Mouse (Mus musculus) ovary, postnatal 14 days (tissue): ENCODE measurements around the gene Trp53inp2.

Experiments
- DNase-seq: peaks from one replicate; pipeline ENCODE4 v3.0.0; 2022; ENCODE audit warnings: low spot score

Gene Trp53inp2

GRCm38 (mm10) chr2:155380261-155381059, at the start of gene Trp53inp2:
Gene Trp53inp2, plus strand, starts transcription at chr2:155381059.
- no peak for DNase-seq

GRCm38 (mm10) chr2:155331351-155331750, 49.5 kb upstream of the Trp53inp2 start:
- DNase-seq, result no peak

- no peak for DNase-seq
Observed at GRCm38 (mm10) chr2:155333421-155333820, 47.4 kb upstream of the Trp53inp2 start.

DNA sequence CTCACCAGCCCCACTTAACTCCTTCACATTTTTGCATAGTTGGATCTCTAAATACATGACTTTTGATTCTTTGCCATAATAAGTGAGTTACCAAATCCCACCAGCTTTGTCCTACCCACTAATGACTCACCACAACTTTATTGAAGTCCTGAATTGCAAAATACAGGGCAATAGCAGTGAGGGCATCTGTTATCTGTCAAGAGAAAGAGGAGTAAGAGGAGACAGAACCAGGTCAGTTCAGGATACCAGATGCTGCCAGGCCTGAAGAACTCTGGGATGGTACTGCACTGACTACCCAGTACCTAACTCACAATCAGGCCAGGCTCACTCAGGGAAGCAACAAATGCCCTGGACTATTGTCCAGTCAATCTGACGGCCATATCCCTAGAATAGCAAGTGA, 45.6 kb upstream of the Trp53inp2 start:
- DNase-seq, result no peak

DNA sequence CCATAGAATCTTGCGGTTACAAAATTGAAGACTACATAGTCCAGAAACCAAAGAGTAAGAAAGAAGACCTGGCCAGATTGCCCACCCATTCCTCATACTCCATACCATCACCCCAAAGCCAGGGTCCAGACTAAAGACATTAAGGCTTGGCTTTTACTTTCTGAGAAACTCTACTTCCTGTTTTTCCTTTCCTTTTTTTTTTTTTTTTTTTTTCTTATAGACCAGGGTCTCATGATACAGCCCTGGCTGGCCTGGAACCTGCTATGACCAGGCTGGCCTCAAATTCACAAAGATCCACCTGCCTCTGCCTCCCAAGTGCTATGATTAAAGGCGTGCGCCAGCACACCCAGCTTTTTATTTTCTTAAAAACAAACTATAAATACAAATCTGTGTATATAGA, 44.6 kb upstream of the Trp53inp2 start:
- no peak for DNase-seq

DNA sequence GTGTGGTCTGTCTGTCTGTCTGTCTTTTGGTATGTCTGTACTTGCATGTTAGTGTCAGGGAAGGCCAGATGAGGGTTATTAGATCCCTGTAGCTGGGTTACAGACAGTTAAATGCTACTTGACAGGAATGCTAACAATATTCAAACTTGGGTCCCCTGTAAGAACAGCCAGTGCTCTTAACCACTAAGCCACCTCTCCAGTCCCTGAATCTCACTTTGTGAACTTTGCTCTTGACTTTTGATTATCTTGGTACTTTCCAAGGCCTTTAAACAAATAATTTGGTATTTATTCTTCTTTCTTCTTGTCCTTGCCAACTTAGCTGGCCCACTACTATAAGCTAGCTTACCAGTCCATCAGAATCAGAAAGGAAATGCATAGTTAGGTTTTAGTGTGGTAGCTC, 40.7 kb upstream of the Trp53inp2 start:
- DNase-seq, result no peak

GRCm38 (mm10) chr2:155346670-155347069, 34.2 kb upstream of the Trp53inp2 start:
- no peak for DNase-seq

DNA sequence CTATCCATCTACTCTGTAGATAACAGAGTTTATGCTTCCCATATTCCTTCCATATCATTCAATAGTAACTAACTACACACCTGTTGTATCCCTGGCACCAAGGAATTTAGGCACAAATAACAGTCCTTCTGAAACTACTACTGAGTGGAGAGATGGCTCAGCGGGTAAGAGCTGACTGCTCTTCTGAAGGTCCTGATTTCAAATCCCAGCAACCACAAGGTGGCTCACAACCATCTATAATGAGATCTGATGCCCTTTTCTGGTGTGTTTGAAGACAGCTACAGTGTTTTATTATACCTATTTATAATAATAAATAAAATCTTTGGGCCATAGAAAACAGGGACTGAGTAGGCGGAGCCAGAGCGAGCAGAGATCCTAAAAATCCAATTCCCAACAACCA, 26.5 kb upstream of the Trp53inp2 start:
- DNase-seq, result no peak

- peak; percentile 84 for DNase-seq
Observed at GRCm38 (mm10) chr2:155356971-155357591, 23.8 kb upstream of the Trp53inp2 start, which contains the start of gene Pigu. Gene Pigu, minus strand, starts transcription at chr2:155357430.

- DNase-seq, result no peak
Observed at GRCm38 (mm10) chr2:155357686-155358399, 23.0 kb upstream of the Trp53inp2 start.

GRCm38 (mm10) chr2:155367635-155368284, 13.1 kb upstream of the Trp53inp2 start:
- DNase-seq, result no peak

DNA sequence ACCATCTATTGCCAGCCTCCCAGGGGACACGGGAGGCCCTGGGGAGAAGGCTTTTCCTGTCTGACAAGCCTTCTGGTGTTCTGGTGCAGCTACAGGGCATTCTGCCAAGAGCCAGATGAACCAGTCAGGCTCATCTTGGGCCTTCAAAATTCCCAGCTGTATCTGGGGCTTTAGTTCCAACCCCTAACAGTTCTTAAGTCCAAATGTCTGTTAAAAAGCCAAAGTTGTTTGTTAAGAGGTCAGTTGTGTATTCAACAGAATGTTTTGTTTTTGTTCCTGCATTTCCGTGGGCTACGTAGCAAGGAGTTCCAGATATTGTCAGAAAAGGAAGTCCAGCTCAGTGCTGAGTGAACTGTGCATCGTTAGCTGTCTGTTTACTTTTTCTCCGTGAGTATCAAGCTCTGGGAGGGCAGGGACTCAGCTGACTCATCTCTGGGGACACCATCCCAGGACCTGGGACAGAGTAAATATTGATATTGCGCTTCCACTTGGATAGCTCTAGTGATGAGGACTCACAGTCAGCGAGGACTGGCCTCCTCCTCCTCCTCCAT, 11.5 kb upstream of the Trp53inp2 start:
- DNase-seq, result peak; percentile 26

- no peak for DNase-seq
Observed at GRCm38 (mm10) chr2:155372451-155372850, 8.4 kb upstream of the Trp53inp2 start.

DNA sequence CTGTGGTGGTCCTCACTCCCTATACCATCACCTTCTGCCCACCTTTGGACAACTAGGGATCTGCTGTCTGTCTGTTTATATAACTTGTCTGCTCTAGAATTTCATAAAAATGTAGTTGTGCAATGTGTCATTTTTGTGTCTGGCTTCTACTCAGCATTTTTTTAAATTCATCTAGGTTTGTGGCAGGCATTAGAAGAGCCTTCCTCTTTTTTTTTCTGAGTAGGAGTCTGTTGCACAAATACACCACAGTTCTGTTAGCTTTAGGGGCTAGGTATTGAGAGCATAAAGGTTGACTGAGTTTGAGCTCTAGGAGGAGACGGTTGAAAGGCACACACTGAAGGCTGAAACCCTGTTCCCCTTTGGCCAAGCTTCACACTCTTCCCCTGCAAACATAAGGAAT, 7.6 kb upstream of the Trp53inp2 start:
- no peak for DNase-seq

DNA sequence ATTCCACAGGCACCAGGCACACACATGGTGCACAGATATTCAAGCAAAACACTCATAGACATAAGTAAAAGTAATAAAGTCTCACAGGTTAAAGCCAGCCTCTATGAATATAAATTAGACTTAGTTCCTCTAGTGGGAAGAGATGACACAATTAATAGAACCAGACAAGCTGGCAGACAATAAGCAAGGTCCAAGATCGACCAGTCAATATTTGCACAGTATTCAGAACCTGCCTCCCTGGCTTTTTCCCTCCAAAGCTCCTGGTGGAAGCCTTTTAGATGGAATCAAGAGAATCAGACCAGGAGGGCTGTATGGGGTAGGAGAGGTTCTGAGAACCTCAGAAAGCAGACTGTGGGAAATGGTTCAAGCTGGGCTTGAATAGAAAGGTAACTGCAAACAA, 7.0 kb upstream of the Trp53inp2 start:
- DNase-seq, result no peak

DNA sequence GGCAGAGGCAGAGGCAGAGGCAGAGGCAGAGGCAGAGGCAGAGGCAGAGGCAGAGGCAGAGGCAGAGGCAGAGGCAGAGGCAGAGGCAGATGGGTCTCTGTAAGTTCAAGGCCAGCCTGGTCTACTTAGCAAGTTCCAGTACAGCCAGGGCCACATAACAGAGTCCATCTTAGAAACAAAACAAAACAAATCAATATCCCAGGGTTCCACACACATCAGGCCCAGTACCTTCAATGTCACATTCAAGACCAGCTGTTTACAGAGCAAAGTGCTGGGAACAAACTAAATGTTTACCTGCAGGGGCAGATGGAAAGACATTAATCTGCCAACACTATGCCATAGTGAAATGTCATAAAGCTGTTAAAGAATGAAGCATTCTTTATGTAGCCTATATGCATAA, 6.3 kb upstream of the Trp53inp2 start:
- DNase-seq, result no peak

- DNase-seq, result no peak
Observed at GRCm38 (mm10) chr2:155376191-155376590, 4.7 kb upstream of the Trp53inp2 start.

- DNase-seq, result no peak
Observed at GRCm38 (mm10) chr2:155381060-155381437, 190 bp downstream of the Trp53inp2 start.

DNA sequence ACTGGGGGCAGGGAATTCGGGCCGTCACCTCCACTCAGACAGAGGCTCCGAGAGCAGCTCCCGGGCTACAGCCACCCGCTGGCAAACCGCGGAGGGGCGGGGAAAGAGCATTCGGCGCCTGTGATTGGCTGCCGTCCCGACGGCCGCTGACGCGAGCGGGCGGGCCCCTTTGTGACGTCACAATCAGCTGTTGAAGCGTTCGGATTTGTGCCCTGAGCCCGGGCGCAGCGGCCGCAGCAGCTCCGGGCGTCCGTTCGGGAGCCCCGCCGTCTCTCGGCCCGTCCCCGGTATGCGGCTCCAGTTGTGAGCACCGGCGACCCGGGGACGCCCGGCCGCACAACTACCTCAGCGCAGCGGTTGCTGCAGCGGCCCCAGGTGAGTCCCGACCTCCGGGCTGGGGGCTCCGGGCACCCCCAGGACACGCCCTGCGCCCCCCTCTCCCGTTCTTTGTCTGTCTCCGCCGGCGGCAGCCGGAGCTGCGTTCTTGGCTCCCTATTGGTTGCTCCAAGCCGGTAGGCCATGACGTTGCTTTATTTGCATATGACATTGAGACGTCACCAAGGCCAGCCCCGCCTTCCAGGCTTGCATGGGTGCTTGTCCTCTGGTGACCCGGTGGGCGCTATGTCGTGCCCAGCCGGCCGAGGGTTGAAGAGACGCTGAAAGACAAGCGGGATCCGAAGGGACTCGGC, 928 bp downstream of the Trp53inp2 start:
- DNase-seq, result peak; percentile 96

DNA sequence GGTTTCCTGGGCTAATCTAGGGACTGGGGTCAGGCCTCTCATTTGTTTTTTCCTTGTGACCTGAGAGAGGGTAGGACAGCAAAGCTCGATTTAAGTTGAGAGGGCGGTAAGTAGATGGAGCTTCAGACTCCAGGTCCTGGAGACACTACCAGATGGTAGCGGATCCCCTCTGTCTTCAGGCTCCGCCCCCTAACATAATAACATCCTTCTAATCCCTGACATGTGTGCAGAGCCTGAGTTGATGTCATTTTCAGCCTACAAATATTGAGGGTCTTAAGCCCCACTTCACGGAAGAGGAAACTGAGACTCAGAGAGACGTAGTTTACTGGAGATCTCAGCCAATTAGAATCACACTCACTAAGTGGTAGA, 1.5 kb downstream of the Trp53inp2 start:
- no peak for DNase-seq

DNA sequence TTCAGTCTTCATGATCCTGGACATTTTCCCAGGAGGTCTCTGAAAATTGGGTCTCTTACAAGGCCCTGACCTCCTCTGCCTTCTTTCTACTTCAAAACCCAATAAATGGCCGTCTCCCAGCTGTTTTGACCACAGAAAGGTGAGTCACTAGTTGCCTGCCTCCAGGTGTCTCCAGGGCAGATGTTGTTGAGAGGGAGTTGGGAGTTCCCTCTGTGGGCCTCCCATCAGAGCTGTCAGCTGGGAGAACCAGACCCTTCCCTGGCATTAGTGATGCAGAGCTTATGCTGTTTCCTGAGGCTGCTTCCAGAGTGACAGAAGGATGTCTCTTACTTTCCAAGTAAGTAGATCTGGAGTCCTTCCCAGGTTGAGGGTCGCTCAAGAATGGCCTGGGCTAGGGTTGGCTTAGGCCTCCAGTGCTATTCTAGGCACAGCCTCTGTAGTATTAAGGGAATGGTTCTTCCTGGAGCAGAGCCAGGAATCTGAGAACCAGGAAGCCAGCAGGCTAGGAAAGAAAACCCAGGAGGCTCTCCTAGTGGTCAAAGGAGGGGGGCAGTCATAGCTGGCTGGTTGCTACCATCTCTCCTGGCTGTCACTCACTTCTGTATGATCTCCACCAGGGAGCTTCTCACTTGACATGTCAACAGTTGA, 2.1 kb downstream of the Trp53inp2 start:
- peak; percentile 26 for DNase-seq
